Mouse (Mus musculus): ENCODE measurements around the gene Gm10306. TPM values are rescaled to one million over a fixed set of nuclear protein-coding genes. Genes with fewer than 3 reads are reported as not detected.

The Gm10306 gene
- not detected for polyA plus RNA-seq (2017; shearing (Covaris generic))

GRCm38 (mm10) chr4:94556265-94557054, at the start of gene Gm10306, which contains the start of gene Caap1:
Gene Gm10306, plus strand, starts transcription at chr4:94556546.
Gene Caap1, minus strand, starts transcription at chr4:94556796.

GRCm38 (mm10) chr4:94603031-94603629, 46.8 kb downstream of the Gm10306 start, which contains the start of gene Plaa:
Gene Plaa, minus strand, starts transcription at chr4:94603244.

Other genes with a start within 250 kb of the Gm10306 start
- gene Caap1, start 250 bp downstream of the Gm10306 start, polyA plus RNA-seq (2017; shearing (Covaris generic)) = 5.3 TPM
- 46.2 TPM for gene Plaa, start 46.7 kb downstream of the Gm10306 start, polyA plus RNA-seq (2017; shearing (Covaris generic))
- gene Ift74, start 57.9 kb downstream of the Gm10306 start, polyA plus RNA-seq (2017; shearing (Covaris generic)) = 4.0 TPM
- not detected for gene Lrrc19, start 93.6 kb downstream of the Gm10306 start, polyA plus RNA-seq (2017; shearing (Covaris generic))
- not detected for gene Tek, start 182.7 kb downstream of the Gm10306 start, polyA plus RNA-seq (2017; shearing (Covaris generic))

All from inflammation-experienced regulatory T-cells, adult 16 weeks (primary cell).